Mouse (Mus musculus): Measurements from ENCODE around the gene Crot. TPM values are rescaled to one million over a fixed set of nuclear protein-coding genes. Genes with fewer than 3 reads are reported as not detected.

The Crot gene
- total RNA-seq, 1 experiment from 2014 or later, result 78.7 TPM

Other genes starting within 250 kb of the Crot start
- gene Abcb1b, start 199.2 kb downstream of the Crot start, total RNA-seq (2021), result 417 and 547 TPM in 2 replicates
- gene Abcb4, start 103.6 kb downstream of the Crot start, total RNA-seq (2021), result 5.0 and 17.7 TPM in 2 replicates
- 29.6 and 30.7 TPM in 2 replicates for gene Tmem243, start 103.3 kb upstream of the Crot start, total RNA-seq (2021)
- 28.2 and 28.3 TPM in 2 replicates for gene Dmtf1, start 164.5 kb upstream of the Crot start, total RNA-seq (2021)

All from adrenal gland, postnatal 14 days (tissue).